Mouse (Mus musculus) ES-CJ7 (cell line): ENCODE data around the gene Fam117a.
A peak's percentile ranks its signal among the peaks of the same experiment; 100 is the strongest.

Experiments
- DNase-seq: peaks from one replicate; pipeline ENCODE4 v3.0.0; 2011; ENCODE audit warnings: low read depth, low spot score

Fam117a gene

DNA sequence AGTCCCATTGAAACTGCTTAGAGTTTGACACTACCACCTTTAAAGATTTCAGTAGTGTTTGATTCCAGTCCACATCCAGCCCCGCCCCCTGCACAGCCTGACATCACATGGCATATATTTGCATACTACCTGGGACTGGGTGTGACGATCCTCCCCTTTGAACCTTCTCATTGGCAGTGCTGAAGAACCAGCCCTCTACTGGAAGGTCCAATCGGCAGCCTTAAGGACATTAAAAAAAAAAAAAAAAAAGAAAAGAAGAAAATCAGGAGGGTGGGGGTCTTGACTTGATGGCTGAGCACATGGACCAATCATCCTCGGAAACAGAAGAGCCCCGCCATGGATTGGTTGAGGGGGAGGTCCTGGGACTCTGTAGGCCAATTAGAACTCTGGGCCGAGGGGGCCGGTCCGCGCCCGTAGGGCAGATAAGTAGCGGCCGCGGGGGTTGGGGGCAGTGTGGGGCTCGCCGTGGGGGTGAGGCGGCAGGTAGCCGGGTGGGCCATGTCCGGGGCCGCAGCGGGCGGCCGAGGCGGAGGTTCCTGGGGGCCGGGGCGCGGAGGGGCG is at the start of gene Fam117a:
Fam117a (plus strand) TSS at position 451 of the 561 bp plus-strand sequence.
- peak; percentile 99 for DNase-seq

DNA sequence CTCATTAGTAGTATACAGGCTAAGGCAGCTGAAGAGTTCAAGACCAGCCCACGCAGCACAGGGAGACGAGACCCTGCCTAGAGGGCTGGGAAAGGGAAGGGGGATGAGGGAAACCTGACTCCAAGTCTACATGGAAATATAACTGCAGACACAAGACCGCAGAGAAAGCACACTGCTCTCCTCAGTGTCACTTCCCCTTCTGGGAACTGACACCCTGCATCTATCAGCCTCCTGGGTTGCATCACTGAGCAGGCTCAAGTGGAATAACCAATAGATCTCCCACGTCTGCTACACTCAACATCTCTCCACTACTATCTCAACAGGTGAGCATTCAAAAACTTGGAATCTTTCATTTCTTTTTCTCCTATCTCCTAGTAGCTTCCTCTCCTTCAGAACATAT is 44.8 kb upstream of the Fam117a start:
- DNase-seq, result no peak

DNA sequence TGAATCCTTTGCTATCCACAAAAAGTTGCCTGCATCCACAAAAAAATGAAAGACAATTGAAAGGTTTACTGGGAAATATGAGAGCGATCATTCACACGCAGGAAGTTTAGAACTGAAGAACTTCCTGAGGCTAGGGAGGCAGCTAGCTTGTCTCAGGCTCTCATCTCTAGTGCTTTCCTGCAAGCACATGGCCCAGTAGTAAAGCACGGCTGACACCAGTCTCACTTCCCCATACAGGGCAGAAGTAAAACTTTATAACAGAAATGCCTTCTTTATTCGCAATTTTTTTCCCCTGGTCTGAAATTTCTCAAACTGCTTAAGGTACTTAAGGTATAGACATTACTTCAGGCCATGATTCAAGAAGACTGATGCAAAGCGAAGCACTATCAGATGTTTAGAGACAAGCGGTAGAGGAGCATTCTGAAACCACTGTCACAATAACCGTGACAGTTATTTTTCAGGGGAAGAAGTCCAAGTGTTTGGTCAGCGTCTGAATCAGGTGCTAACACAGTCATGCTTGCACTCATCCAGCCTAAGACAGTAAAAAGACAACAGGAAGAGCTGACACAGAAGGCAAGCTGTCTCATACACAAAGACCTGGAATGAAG is 43.7 kb upstream of the Fam117a start:
- DNase-seq, result no peak

DNA sequence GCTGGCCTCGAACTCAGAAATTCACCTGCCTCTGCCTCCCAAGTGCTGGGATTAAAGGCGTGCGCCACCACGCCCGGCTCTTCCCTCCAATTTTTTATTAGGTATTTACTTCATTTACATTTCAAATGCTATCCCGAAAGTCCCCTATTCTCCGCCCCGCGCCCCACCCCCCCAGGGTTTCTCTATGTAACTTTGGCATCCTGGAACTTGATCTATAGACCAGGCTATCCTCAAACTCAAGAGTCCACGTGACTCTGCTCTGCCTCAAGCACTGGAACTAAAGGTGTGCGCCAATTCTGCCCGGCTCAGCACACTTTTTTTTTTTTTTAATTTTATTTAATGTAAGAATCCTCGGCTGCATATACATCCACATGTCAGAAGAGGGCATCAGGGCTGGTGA is 41.1 kb upstream of the Fam117a start:
- DNase-seq, result peak; percentile 84

DNA sequence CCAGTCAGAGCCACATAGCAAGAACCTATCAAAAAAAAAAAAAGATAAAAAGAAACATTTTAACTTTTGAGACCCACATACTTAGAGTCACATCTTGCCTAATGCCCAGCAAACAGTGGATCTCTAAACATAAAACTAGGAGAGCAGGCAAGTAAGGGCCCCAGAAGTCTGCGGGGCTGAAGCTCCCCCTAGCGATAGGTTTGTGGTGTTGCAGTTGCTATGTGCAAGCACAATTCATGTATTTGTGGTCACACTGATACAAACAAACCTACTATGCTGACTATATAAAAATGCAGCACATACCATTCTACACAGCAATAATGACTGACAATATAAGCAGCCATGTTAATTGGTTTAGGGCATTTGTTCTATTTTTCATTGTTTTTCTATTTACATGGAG is 38.7 kb upstream of the Fam117a start:
- peak; percentile 68 for DNase-seq

DNA sequence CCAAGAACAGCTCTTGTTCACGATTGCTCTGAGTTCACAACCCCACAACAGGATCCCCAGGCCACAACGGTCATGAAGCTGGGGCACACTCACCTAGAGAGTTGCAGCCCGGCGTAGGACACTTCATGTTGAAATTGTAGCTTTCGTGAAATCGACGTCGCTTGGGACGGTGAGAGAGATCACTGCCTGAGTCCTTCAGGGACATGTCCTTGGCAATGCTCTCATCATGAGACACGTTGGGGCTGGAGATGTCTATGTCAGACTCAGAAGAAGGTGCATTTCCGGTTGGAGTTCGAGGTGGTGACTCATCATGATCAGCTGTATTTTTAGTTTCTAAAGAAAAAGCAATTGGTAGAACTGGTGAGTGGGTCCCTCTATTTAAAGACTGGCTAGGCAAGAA is 36.9 kb upstream of the Fam117a start:
- no peak for DNase-seq

DNA sequence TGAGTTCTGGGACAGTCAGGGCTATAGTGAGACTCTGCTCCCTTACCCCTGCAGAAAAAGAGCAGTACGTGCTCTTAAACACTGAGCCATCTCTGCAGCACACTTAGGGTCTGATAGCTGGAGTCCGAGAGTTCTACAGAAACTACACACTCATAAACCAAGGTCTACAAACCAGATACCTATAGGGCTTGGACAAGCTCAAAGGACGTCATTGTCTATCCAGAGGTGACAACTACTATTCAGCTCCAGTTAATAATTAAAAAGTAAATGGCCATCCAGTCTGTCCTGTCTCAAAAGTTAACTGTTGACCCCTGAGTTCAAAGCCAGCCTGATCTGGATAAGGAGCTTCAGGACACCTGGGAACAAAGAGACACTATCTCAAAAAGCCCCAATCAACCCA is 35.0 kb upstream of the Fam117a start:
- no peak for DNase-seq

DNA sequence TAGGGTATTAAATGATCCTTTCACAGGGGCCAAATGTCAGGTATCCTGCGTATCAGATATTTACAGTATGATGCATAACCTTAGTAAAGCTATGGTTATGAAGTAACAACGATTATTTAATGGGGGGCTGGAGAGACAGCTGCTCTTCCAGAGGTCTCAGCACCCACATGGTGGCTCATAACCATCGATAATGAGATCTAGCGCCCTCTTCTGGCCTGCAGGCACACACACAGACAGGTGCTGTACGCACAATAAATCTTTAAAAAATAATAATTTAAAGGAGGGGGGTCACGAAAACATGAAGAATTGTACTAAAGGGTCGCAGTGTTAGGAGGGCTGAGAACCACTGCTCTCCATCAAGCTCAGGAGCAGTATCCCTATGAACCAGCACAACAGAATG is 31.2 kb upstream of the Fam117a start:
- peak; percentile 68 for DNase-seq

DNA sequence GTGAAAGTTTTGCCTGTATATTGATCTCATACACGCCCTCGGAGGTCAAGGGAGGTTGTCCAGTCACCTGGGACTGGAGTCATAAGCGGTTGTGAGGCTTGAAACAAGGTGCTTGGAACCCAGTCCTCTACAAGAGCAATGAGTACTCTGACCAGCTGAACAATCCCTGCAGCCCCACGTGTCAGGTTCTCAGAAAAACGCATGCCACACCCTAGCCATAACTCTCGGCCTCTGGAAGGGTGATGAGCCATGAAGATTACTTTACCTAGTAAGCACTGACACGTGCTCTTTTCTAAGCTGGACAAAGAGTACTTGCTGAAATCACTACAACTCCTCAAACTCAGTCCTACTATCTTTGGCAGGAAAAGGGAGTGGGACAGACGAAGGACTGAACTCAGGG is 29.3 kb upstream of the Fam117a start:
- peak; percentile 38 for DNase-seq

DNA sequence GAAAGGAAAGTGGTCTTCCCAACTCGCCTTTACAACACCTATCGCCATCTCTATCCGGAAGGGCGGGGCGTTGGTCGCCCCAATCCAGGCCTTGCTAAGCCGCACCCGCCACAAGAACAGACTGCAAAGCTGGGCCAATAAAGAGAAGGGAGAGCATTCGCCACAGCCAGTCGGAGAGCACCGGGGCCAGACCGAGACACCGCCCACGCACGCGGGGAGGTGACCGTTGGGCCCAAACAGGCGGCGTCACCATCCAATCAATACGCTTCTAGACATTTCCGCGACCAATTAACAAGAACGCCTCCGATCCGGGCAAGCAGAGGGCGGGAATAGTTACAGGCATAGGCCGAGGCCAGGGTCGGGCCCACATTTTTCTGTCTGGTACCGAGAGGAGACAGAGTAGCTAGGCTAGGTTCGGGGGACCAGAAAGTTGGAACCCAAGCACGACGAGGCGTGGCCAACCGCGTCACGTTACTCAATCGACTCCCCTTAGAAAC is 27.3 kb upstream of the Fam117a start:
- peak; percentile 99 for DNase-seq

DNA sequence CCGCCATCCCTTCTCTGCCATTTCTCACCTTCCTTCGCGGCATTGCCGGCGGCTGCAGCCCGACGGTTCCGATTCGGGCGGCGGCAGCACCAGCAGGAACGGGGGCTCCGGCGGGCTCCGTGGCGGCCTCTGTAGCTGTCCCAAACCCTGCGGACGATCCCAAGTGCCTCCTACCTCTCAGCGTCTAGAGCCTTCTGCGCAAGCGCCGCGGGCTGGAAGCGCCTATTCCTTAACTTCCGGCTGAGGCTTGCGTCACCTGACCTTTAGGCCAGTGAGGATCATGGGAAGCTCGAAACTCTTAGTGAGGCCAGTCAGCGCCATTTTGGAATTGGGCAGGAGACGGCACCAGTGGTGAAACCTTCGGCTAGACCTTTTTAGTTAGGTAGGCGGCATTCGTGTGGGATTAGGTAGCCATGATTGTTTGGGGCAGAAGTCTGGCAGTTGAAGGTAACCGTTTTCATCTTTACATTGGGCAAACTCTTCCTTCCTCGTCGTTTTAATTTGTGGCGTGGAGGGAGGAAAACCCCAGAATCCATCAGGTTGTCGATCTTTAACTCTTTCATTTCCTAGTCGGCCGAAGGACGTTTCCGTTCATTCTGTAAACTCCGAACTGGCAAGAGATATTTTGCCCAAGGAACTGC is 26.7 kb upstream of the Fam117a start, which contains the start of gene Kat7:
Kat7 (minus strand) TSS at position 240 of the 641 bp plus-strand sequence.
- peak; percentile 100 for DNase-seq

DNA sequence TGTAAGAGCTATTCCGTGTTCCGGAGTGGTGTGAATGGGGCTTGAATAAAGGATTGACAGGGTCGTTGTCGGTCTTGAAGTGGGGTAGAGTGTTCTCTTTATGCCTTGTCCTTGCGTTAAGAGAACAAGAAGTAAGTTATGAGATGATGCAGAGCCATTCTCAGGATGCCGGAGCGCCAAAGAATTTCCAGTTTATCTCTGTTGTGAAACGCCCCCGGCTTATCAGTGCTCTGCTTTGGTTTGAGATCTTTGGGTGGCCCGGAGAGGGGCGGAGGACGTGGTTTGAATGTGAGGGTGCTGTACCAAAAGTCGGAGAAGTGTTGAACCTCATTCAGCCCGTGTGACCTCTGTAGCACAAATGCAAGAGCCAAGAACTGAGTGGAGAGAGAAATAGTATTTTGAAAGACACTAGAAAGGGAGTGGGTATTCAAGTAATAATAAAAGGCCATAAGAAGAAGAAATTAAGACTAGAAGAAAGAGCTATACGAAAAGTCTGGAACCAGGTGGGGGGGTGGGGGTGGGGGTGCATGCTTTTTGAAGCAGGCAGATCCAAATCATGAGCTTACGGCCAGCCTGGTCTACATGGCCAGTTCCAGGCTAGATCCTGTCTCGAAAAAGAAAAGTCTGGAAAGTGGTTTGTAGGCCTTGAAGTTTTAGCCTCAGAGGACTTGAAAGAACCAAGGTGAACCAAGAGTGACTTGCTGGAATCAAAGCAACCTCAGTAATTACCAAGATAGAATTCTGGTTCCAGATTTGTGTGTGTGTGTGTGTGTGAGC is 26.0 kb upstream of the Fam117a start:
- peak; percentile 43 for DNase-seq

DNA sequence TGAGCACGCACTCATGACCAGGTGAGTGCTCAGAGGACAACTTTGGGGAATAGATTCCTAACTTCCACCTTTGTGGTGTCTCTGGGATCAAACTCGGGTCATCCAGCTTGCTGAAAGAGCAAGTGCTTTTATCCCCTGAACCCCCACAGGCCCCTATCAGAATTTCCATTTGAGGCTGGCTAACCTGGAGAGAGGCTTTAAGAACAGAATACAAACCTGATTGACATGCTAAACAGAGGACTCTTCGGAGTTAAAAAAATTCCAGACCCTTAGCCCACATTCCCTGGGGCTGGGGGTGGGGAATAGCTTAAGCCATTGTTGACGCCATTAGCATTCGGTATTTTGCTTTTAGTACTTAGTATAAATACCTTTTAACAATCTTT is 25.4 kb upstream of the Fam117a start:
- DNase-seq, result peak; percentile 98

DNA sequence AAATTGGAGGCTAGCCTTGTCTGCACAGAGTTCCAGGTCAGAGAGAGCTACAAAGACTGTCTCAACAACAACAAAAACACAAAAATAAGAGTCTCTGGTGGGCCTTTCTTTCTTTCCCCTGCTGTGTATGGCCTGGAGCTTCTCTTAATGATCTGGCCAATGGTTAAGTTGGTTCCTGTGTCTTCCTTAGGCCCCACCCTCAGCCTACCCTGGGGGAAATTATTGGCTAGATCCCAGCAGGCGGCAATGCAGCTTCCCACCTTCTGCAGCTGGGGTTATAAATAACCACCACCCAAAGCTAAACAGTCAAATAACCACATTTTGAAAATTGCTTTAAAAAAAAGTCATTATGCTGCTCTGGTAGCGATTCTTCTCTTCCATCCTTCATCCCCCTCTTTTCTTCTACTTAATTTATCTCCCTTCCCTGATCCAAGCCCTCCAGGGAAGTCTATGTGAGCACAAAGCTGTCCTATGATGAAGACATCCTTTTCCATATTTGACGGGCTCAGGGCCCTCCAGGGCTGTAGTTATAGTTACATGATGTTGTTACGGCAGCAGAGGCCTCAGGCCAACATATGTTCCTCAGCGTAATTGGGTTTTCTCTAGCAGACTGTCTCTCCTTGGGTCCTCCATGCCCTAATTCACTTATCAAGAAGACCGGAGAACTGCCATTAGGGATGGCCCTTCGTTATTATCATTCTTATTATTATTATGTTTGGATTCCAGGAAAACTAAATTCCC is 21.4 kb upstream of the Fam117a start:
- DNase-seq, result peak; percentile 46

DNA sequence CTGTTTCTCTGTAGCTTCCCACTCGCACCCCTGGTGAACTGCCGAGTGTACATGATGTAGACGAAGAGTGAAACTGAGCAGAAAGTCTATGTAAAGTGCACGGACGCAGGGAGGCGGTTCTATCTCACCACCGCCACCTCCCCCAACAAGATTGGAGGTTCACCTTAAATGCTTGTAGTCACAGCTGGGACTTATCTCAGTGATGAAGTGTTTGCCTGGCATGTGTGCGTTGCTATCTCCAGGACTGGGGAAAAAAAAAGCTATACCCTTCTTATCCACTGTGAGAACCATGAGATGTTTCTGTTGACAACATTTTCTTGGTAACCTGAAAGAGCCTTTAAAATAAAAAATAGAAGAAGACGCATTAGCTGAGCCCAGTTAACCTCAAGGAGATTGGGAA is 18.7 kb upstream of the Fam117a start:
- DNase-seq, result no peak

DNA sequence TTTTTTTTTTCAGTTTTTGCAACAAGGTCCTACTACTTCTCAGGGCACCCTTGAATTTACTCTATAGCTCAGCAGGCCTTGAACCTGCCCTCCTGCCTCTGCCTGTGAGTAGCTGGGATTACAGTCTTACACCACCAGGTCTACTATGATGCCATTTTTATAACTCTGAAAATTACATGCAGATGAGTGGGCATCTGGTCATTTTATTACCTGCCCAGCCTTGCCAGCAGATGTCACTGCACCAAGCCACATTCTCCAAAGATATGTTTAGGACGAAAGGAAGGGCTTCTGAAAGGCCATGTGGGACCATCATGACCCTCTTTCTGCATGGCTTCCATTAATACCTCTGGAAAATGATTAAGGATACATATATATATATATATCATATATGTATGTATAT is 17.3 kb upstream of the Fam117a start:
- DNase-seq, result no peak

DNA sequence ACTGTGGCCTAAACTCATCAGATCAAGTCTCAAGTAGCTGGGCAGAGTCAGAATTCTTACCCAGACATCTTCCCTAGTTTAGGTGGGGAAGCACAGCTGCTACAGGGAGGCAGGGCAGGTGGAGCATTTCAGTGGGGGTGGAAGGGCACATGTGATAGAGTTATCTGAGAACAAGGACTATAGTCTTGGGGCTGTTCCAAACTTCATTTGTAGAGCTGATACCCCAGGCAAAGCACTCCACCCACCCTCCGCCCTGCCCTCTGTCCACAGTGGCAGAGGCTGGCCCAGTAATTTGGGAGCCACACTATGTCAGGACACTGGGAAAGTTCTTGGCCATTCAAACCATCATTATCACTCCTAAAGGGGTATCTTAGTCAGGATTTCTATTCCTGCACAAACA is 16.8 kb upstream of the Fam117a start:
- DNase-seq, result no peak

DNA sequence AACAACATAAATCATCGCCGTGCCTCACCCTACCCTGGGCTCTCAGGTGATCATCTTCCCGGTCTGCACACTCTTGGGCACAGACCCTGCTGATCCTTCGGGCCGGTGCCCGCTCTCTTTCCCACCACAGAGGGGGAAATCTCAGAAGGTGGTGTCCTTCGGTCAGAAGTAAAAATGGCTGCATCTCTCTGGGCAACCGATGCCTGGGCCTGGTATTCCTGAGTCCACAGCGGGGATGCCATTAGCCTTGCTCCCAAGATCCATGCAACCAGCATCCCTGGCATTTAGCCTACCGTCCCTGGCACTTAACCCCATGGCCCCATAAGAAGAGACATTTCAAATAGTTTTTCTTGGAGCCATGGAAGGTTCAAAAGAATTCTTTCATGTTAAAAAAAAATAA is 12.6 kb upstream of the Fam117a start:
- no peak for DNase-seq

DNA sequence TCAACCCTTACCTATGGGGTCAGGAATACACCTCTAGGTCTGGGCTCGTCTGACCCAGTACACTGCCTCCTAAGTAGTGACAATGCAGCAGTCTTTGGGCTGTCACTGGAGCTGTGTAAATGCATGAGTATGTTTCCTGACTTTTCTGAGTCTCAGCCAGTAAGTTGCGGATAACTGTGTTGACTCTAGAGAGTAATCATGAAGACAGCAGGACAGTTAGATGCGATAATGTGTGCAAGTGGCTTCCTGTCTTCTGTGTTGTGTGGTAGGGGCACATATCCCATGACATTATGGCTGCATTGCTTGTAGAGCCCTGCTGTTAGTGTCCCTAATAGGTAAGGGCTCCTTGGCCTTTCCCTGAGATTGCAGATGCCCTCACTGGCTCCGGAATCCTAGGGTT is 11.0 kb upstream of the Fam117a start:
- DNase-seq, result no peak

DNA sequence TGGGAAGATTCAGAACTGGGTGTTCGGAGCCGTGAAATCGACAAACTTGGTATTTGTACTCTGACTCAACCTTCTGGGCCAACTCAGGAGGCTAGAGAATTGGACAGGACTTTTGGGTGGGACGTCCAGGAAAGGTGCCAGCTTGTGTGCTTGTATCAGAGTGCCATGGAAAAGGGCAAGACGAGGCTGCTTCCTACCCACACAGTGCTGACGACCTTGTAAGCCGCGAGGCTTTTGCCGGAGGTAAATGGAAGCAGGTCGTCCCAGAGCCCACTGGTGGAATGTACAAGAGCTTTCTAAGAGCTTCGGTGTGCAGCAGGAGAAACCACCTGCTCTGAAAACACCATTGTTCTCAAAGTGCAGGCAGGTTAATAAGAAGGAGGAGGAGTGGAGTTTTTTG is 10.6 kb upstream of the Fam117a start:
- DNase-seq, result no peak

DNA sequence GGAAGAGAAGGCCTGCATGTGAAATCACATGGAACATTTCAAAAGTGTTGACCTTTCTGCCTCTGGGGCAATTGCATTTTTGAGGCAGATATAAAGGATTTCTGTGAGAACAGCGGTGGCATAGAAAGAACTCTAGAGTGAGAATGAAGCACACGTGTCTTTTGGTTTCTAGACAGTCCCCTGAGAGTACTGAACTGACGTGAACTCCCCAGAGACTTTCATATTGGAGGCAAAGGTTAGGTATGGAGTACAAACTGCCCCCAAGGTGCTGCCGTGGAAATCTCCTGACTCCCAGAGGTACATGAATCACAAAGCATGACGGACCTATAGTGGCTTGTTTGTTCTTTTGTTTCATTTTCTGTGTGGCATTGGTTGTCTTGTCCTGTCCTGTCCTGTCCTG is 8.2 kb upstream of the Fam117a start:
- no peak for DNase-seq

DNA sequence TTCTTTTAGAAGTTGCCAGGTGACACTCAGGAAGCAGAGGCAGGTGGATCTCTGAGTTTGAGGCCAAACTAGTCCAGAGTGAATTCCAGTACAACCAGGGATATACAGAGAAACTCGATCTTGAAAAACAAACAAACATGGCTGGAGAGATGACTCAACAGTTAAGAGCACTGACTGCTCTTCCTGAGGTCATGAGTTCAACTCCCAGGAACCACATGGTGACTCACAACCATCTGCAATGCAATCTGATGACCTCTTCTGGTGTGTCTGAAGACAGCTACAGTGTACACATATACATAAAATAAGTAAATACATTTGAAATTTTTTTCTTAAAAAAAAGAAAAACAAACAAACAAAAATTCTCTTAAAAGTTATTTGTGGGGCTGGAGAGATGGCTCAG is 6.2 kb upstream of the Fam117a start:
- DNase-seq, result no peak
